8 mouse cellular contexts compared by ENCODE assay signal in the genomic region with DNA sequence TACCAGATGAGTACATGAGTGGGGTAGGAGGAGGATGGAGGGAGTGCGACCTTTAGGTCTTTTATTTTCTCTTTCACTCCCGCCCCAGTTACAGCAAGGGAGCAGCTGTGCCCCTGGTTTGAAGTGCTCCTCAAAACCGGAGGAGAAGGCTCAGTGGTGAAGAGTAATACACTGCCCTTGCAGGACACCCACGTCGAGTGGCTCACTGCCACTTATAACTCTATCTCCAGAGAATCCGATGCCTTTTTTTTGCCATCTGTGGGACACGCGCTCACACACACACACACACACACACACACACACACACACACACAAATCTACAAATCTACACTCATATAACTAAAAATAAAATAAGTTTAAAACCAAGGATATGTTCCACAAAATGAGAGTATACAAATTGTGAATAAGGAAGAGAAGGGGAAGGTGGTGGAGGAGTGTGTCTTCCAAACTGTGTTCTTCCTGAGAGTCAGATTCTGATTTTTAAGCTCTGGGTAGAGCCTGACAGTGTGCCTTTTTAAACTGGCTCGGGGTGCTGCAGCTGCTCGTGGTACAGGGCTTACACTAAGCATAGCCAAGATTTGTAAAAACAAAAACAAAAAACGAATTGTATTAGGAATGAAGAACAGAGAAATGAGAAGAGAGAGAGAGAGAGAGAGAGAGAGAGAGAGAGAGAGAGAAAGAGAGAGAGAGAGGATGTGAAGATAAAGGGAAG. TPM values are rescaled to one million over a fixed set of nuclear protein-coding genes. Genes with fewer than 3 reads are reported as not detected.
A peak's percentile ranks its signal among the peaks of the same experiment; 100 is the strongest.
DNase-seq lines count a peak whose midpoint lies in the region; ATAC-seq and TF ChIP-seq lines count a peak whose summit lies in the region.

No protein-coding gene starts in this region.

- 85% methylated on average over 11 of the region's 11 CpGs for WGBS in heart, embryonic 10.5 days
- 90% methylated on average over 11 of the region's 11 CpGs for WGBS in hindbrain, embryonic 12.5 days
- WGBS in macrophage (ENCODE audit: missing documents), result 83% methylated on average over 11 of the region's 11 CpGs

- H3K4me3 ChIP-seq in heart, embryonic 10.5 days, result peak overlapping the region; percentile 83
- H3K4me3 ChIP-seq in CH12.LX (replicated peaks in 1 of 3; ENCODE audit: low read depth in 2 of 3, low read length in 2 of 3, poor library complexity in 1 of 3) (no peak overlapping the region), macrophage (ENCODE audit: inconsistent target) (peak overlapping the region; percentile 15; the same call in 1 of the 2 replicates)
- H3K4me3 ChIP-seq in hindbrain, embryonic 12.5 days, result peak overlapping the region; percentile 73; the same call in 1 of the 2 replicates

- no peak overlapping the region for H3K27ac ChIP-seq in heart, embryonic 10.5 days
- H3K27ac ChIP-seq in CH12.LX (ENCODE audit: insufficient read depth, low read depth), result no peak overlapping the region
- no peak overlapping the region for H3K27ac ChIP-seq in hindbrain, embryonic 12.5 days
- no peak overlapping the region for H3K27ac ChIP-seq in macrophage

- ATAC-seq in hindbrain, embryonic 12.5 days (ENCODE audit: low FRiP score), result no peak

- peak overlapping the region; percentile 58 for H3K4me2 ChIP-seq in CH12.LX (ENCODE audit: insufficient read depth, low read depth, poor library complexity, severe bottlenecking)
- peak overlapping the region; percentile 71; the same call in 1 of the 2 replicates for H3K4me2 ChIP-seq in hindbrain, embryonic 12.5 days (replicated peaks)

- peaks cover 36% of the 10 kb centered on the region for H3K79me2 ChIP-seq in CH12.LX (replicated peaks; ENCODE audit: control insufficient read depth, extremely low read depth, insufficient read depth, poor library complexity, severe bottlenecking)
- peaks cover 39% of the 10 kb centered on the region for H3K79me2 ChIP-seq in macrophage (ENCODE audit: inconsistent target)

- TF ChIP-seq POLR2A in CH12.LX (IDR thresholded peaks at IDR 0.05; ENCODE audit: low read depth, low read length), result no peak

- H3K27me3 ChIP-seq in heart, embryonic 10.5 days (ENCODE audit: insufficient read depth, poor library complexity, severe bottlenecking), result no peaks in the 10 kb centered on the region
- no peaks in the 10 kb centered on the region for H3K27me3 ChIP-seq in CH12.LX (replicated peaks)
- no peaks in the 10 kb centered on the region for H3K27me3 ChIP-seq in hindbrain, embryonic 12.5 days

- no peak for TF ChIP-seq CTCF in CH12.LX (conservative IDR thresholded peaks at IDR 0.05 in 1 of 2, IDR thresholded peaks at IDR 0.05 in 1 of 2; ENCODE audit: low read depth in 2 of 2, low read length in 2 of 2)

- no peak for DNase-seq in heart, embryonic 10.5 days (ENCODE audit: low spot score)
- DNase-seq in heart, adult 8-10 months (ENCODE audit: low spot score), result no peak
- DNase-seq in CH12.LX (ENCODE audit: extremely low read depth), result no peak
- DNase-seq in spleen, postnatal 14 days (ENCODE audit: low spot score in 2 of 2), result no peak
- DNase-seq in spleen, postnatal 4 days (ENCODE audit: low spot score in 2 of 2), result no peak
- no peak for DNase-seq in lung, postnatal 14 days

- in situ Hi-C loops in CH12.LX (cut with MboI; ENCODE audit: low pct_ligation_motif_present, low pct_unique_long_range_greater_than_20kb, low sequenced_read_pairs), result no loop called here

- H3K4me1 ChIP-seq in heart, embryonic 10.5 days, result peaks cover 33% of the 10 kb centered on the region
- H3K4me1 ChIP-seq in CH12.LX (ENCODE audit: control insufficient read depth in 1 of 2, insufficient read depth in 2 of 2), result peaks cover 20 to 50% of the 10 kb centered on the region in 2 experiments
- H3K4me1 ChIP-seq in hindbrain, embryonic 12.5 days, result peaks cover 12% of the 10 kb centered on the region

- no peaks in the 10 kb centered on the region for H3K9me3 ChIP-seq in heart, embryonic 10.5 days
- H3K9me3 ChIP-seq in CH12.LX (replicated peaks; ENCODE audit: low read length), result no peaks in the 10 kb centered on the region
- no peaks in the 10 kb centered on the region for H3K9me3 ChIP-seq in hindbrain, embryonic 12.5 days (replicated peaks)

- dilution Hi-C loops in CH12.LX (cut with MboI; ENCODE audit: extremely low pct_ligation_motif_present, extremely low pct_unique_long_range_greater_than_20kb, low sequenced_read_pairs), result no loop called here

- H3K36me3 ChIP-seq in heart, embryonic 10.5 days, result peaks cover 8% of the 10 kb centered on the region; the same call in 1 of the 2 replicates
- H3K36me3 ChIP-seq in CH12.LX (replicated peaks in 1 of 2; ENCODE audit: control insufficient read depth in 1 of 2, insufficient read depth in 1 of 2, low read length in 1 of 2) (peaks cover 16 to 23% of the 10 kb centered on the region in 2 experiments), macrophage (ENCODE audit: inconsistent target) (no peaks in the 10 kb centered on the region)
- 0 out of 2 replicates have a peak, but pooled peaks cover 4% of the 10 kb centered on the region for H3K36me3 ChIP-seq in hindbrain, embryonic 12.5 days

- H3K9ac ChIP-seq in CH12.LX (ENCODE audit: insufficient read depth, low read depth), result no peak overlapping the region
- H3K9ac ChIP-seq in hindbrain, embryonic 12.5 days, result no peak overlapping the region

- TF ChIP-seq RAD21 in CH12.LX (IDR thresholded peaks at IDR 0.05; ENCODE audit: low read depth, low read length), result no peak

- TF ChIP-seq EP300 in CH12.LX (IDR thresholded peaks at IDR 0.05; ENCODE audit: low read length), result no peak

TF ChIP-seq in CH12.LX, 34 proteins besides CTCF, POLR2A, EP300 and RAD21:
- TF ChIP-seq MXI1 (IDR thresholded peaks at IDR 0.05; ENCODE audit: low read depth, low read length), result no peak
- 0 out of 2 replicates have a peak, but pooled peaks have one; percentile 49 for TF ChIP-seq CHD1 (IDR thresholded peaks at IDR 0.05; ENCODE audit: low read depth, low read length)
- TF ChIP-seq PAX5 (IDR thresholded peaks at IDR 0.05; ENCODE audit: low read length), result no peak
- no peak for TF ChIP-seq ETS1 (conservative IDR thresholded peaks at IDR 0.05; ENCODE audit: low read depth, low read length)
- TF ChIP-seq BHLHE40 (IDR thresholded peaks at IDR 0.05; ENCODE audit: low read depth, low read length), result no peak

RNA-seq across cellular contexts. Expression of gene Hpf1, which starts 0.9 kb away (rescaled TPM):
- polyA plus RNA-seq in heart, embryonic 10.5 days (2016; fragmentation: Nextera tagmentation; extraction: Ambion mirVana), result 75.3 and 98.3 TPM in 2 replicates
- 10 to 100 TPM; 16.5 to 23.0 (median 18.8) TPM for total RNA-seq in heart, adult 8-10 months (2022)
- total RNA-seq in CH12.LX (2012; rRNA removed) (76.1 and 77.4 TPM in 2 replicates), CH12.LX (2014; rRNA removed) (95.0 and 110 TPM in 2 replicates)
- polyA plus RNA-seq in CH12.LX (2012; ENCODE audit: insufficient read length, low read depth) (132 and 135 TPM in 2 replicates), macrophage (2018) (34.9 to 90.2 TPM (median 75.0 TPM) in 3 replicates)
- polyA plus RNA-seq in hindbrain, embryonic 12.5 days (2016; fragmentation: Nextera tagmentation; extraction: Ambion mirVana), result 116 and 119 TPM in 2 replicates
- total RNA-seq in macrophage (2018; cell fraction: chromatin; rRNA removed), result 100 to 1,000 TPM in 1 of 26 experiments, 10 to 100 TPM in 25; 22.8 to 102 (median 65.0) TPM
- total RNA-seq in macrophage (2018; cell fraction: cytosol; rRNA removed), result 10 to 100 TPM; 31.6 to 54.2 (median 42.6) TPM
- 100 to 1,000 TPM in 1 of 26 experiments, 10 to 100 TPM in 25; 21.8 to 107 (median 54.0) TPM for total RNA-seq in macrophage (2018; cell fraction: nucleus; rRNA removed)

Comparison
In these comparisons a context has a peak if more than half of its experiments do, and no peak if none do; other contexts are left out.
1. H3K4me3 ChIP-seq: peak in heart, embryonic 10.5 days (single experiment), hindbrain, embryonic 12.5 days (single experiment) and macrophage (single experiment); none in CH12.LX (0 of 3).